Comparison of ENCODE assay signal across 26 mouse cellular contexts in genomic region chr1:24124610-24125009, GRCm38 (mm10). TPM values are rescaled to one million over a fixed set of nuclear protein-coding genes. Genes with fewer than 3 reads are reported as not detected.
"Had no signal": no experiment of that assay in that cellular context is flagged by ENCODE, and none has a peak within 500 bp of the region (broad histone marks: within the 10 kb centered on the region; RNA-seq: fewer than 3 reads in every experiment).

No protein-coding gene starts in this region.

- H3K4me1 ChIP-seq: heart, embryonic 10.5 days; heart, embryonic 12.5 days; hindbrain, embryonic 10.5 days; hindbrain, embryonic 13.5 days; intestine, embryonic 15.5 days; limb, embryonic 13.5 days; limb, embryonic 15.5 days had no signal

- ATAC-seq: hindbrain, embryonic 16.5 days; inflammation-experienced regulatory T-cells, adult 6 months; intestine, embryonic 15.5 days; intestine, postnatal 0 days had no signal

- DNase-seq: gastrocnemius, adult 2 months; gastrocnemius, postnatal 10 days; gastrocnemius, postnatal 25 days; heart, adult 18-20 months; heart, postnatal 10 days; heart, postnatal 4 days; kidney, adult 18-20 months; kidney, adult 8-10 months; kidney, postnatal 10 days; kidney, postnatal 25 days; kidney, postnatal 4 days; layer of hippocampus, adult 9-11 months; layer of hippocampus, postnatal 36 days; left cerebral cortex, postnatal 4 days had no signal

- H3K27me3 ChIP-seq: heart, embryonic 12.5 days; hindbrain, embryonic 13.5 days; intestine, embryonic 15.5 days; limb, embryonic 13.5 days; limb, embryonic 15.5 days had no signal

- H3K9ac ChIP-seq: heart, embryonic 12.5 days; hindbrain, embryonic 13.5 days; intestine, embryonic 15.5 days; limb, embryonic 13.5 days; limb, embryonic 15.5 days had no signal

- H3K27ac ChIP-seq: gastrocnemius, adult 2 months; heart, embryonic 10.5 days; hindbrain, embryonic 10.5 days; hindbrain, embryonic 13.5 days; intestine, embryonic 15.5 days; limb, embryonic 13.5 days; limb, embryonic 15.5 days had no signal

- H3K36me3 ChIP-seq: heart, embryonic 10.5 days; heart, embryonic 12.5 days; hindbrain, embryonic 10.5 days; hindbrain, embryonic 13.5 days; intestine, embryonic 15.5 days; limb, embryonic 13.5 days; limb, embryonic 15.5 days had no signal

- H3K4me3 ChIP-seq: gastrocnemius, adult 2 months; heart, embryonic 10.5 days; heart, embryonic 12.5 days; hindbrain, embryonic 10.5 days; hindbrain, embryonic 13.5 days; intestine, embryonic 15.5 days; limb, embryonic 13.5 days; limb, embryonic 15.5 days had no signal

- H3K4me2 ChIP-seq: heart, embryonic 12.5 days; hindbrain, embryonic 13.5 days; intestine, embryonic 15.5 days; limb, embryonic 13.5 days; limb, embryonic 15.5 days had no signal

- H3K9me3 ChIP-seq: heart, embryonic 10.5 days; heart, embryonic 12.5 days; hindbrain, embryonic 10.5 days; hindbrain, embryonic 13.5 days; intestine, embryonic 15.5 days; limb, embryonic 13.5 days; limb, embryonic 15.5 days had no signal

RNA-seq across cellular contexts. Expression of gene Col9a1, which starts 52.8 kb away (rescaled TPM):
- total RNA-seq: granulocyte monocyte progenitor cell, adult 5-6 weeks; heart, adult 8-10 months had no signal
- polyA plus RNA-seq: inflammation-experienced regulatory T-cells, adult 6 months had no signal
